Mouse (Mus musculus) thymus, adult 2 months (tissue): ENCODE results near the gene Gm20683. TPM values are rescaled to one million over a fixed set of nuclear protein-coding genes. Genes with fewer than 3 reads are reported as not detected.

Experiments used
- DNase-seq: peaks from one replicate; pipeline ENCODE4 v3.0.0; 2021
- H3K27ac ChIP-seq: fragments of 200-500 bp; 2 replicates; pipeline ENCODE4 v1.5.1; 2012; ENCODE audit warnings: low read length, control low read depth; ENCODE audit not compliant: control insufficient read depth, insufficient read depth
- H3K27me3 ChIP-seq: fragments of 200-500 bp; 2 replicates; pipeline ENCODE4 v1.6.1; 2012; ENCODE audit warnings: mild to moderate bottlenecking, low read length, moderate library complexity, mixed read lengths; ENCODE audit not compliant: control insufficient read depth, insufficient read depth
- H3K36me3 ChIP-seq: fragments of 200-500 bp; 2 replicates; pipeline ENCODE4 v1.6.1; 2012; ENCODE audit warnings: mild to moderate bottlenecking, low read length, moderate library complexity; ENCODE audit not compliant: control insufficient read depth, insufficient read depth
- H3K4me1 ChIP-seq: fragments of 200-500 bp; replicated peaks from 2 replicates; pipeline ENCODE4 v1.6.1; 2012; ENCODE audit warnings: low read length; ENCODE audit not compliant: control insufficient read depth, insufficient read depth
- H3K4me3 ChIP-seq: fragments of 200-500 bp; 2 replicates; pipeline ENCODE4 v1.5.1; 2012; ENCODE audit warnings: mild to moderate bottlenecking, low read length, control low read depth, moderate library complexity; ENCODE audit not compliant: control insufficient read depth, insufficient read depth
- CTCF ChIP-seq: fragments of 200-500 bp; IDR thresholded peaks from 2 replicates; pipeline ENCODE4 v1.5.1; 2012; ENCODE audit warnings: mild to moderate bottlenecking, control low read depth, low read length, moderate library complexity, borderline replicate concordance; ENCODE audit not compliant: control insufficient read depth, poor library complexity, insufficient read depth; ENCODE audit errors: extremely low read depth
- POLR2A ChIP-seq: fragments of 200-500 bp; IDR thresholded peaks from 2 replicates; pipeline ENCODE4 v1.6.1; 2012; ENCODE audit warnings: mild to moderate bottlenecking, low read length, control low read depth, moderate library complexity; ENCODE audit not compliant: control insufficient read depth, poor library complexity, insufficient read depth; ENCODE audit errors: extremely low read depth
- WGBS: fragments of 180-500 bp; shearing (Covaris S2); methylation state at CpG from one replicate; pipeline ENCODE4 v1.1.7; 2018; 5-methylcytosine and 5-hydroxymethylcytosine counted together
- polyA plus RNA-seq: library from polyadenylated mRNA; depleted of rRNA; stranded (reverse); fragments of >200 nt; gene quantifications from 2 replicates; pipeline ENCODE4 v1.2.3, GENCODE M21; 2012

Gene Gm20683
- polyA plus RNA-seq, 1 experiment, result 126 TPM

DNA sequence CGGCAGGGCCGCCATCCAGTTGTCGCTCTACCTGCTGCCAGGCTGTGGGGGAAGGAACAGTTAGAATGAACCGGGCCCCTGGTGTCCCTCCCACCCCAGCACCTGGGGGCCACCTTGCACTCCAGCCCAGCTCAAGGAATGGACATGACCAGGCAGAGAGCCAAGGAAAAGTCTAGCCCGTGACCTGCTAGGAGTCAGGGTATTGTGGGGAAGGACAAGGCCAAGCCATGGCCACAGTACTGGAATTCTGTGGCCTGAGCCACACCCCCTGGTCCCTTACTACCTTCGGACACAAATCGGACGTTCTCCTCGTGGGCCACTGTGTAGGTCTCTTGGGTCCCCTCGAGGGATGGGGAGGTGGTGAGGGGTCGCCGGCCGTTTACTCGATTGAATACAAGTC, 22.7 kb upstream of the Gm20683 start:
- peaks cover 27% of the 10 kb centered on the region for H3K4me1 ChIP-seq
- no peak overlapping the region for H3K27ac ChIP-seq
- H3K36me3 ChIP-seq, result no peaks in the 10 kb centered on the region
- TF ChIP-seq CTCF (no peak), POLR2A (no peak)
- WGBS, result 96% methylated on average over 14 of the region's 14 CpGs
- no peak for DNase-seq
- no peak overlapping the region for H3K4me3 ChIP-seq
- no peaks in the 10 kb centered on the region for H3K27me3 ChIP-seq

DNA sequence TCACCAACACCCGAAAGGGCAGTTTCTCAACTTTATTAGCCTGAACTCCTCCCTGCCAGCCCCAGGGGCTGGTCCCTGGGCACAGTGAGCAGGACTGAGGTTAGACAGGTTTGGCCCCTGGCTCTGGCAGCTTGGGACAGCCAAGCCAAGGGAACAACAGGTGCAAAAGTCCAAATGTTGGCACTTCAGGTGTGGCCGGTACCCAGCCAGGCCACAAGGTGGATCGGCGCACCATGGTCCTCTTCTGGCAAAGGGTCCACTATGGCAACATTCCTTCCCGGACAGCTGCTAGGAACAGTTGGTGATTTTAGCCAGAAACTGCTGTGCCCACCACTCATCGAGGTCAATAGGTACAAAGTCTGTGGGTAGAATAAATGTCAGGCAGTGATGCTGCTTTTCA, 22.1 kb upstream of the Gm20683 start:
- Histone ChIP-seq H3K36me3 (no peaks in the 10 kb centered on the region), H3K4me3 (no peak overlapping the region), H3K27ac (no peak overlapping the region), H3K4me1 (peaks cover 25% of the 10 kb centered on the region), H3K27me3 (no peaks in the 10 kb centered on the region)
- TF ChIP-seq CTCF (no peak), POLR2A (no peak)
- no peak for DNase-seq
- 97% methylated on average over 6 of the region's 6 CpGs for WGBS

DNA sequence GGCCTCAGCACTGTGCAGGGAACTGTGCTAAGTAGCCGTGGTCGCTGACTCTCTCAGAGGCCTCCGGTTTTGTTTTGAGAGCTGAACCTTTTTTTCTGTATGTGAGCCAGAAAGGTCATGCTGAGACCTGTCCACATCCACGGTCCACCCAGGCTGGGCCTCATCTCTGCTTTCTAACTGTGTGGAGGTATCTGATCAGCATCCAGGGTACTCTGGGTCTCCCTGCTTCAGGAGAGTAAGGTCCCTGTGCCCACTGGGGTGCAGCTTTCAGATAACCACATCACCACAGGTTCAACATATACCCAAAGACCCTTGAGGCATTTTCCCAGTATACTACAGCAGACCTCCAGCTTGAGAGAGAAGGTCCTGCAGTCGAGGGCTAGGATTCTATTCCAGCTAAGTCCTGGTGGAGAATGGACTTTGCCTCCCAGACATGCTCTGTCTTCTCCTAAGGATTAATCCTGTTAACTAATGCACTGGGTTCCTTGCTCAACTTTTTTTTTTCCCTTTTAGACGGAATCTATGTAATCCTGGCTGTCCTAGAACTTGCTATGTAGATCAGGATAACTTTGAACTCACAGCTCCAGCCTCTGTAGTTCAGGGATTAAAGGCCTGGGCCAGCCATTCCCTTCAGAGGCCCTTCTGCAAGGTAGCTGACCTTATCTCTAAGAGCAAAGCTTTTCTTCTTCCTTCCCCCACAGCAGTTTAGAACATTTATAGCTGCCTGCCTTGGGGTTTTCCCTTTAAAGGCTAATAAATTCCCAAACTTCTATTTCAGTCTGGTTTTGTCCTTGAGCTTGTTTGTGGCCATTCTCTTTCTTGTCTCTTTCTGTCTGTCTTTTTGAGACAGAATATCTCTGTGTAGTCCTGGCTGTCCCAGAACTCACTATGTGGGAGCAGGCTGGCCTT, 20.4 kb upstream of the Gm20683 start:
- peak overlapping the region; percentile 55 for H3K4me3 ChIP-seq
- no peak for DNase-seq
- H3K4me1 ChIP-seq, result peaks cover 15% of the 10 kb centered on the region
- TF ChIP-seq CTCF, result no peak
- TF ChIP-seq POLR2A, result no peak
- H3K27me3 ChIP-seq, result no peaks in the 10 kb centered on the region
- WGBS, result 18% methylated on average over 6 of the region's 6 CpGs
- no peaks in the 10 kb centered on the region for H3K36me3 ChIP-seq
- H3K27ac ChIP-seq, result peak overlapping the region; percentile 45

DNA sequence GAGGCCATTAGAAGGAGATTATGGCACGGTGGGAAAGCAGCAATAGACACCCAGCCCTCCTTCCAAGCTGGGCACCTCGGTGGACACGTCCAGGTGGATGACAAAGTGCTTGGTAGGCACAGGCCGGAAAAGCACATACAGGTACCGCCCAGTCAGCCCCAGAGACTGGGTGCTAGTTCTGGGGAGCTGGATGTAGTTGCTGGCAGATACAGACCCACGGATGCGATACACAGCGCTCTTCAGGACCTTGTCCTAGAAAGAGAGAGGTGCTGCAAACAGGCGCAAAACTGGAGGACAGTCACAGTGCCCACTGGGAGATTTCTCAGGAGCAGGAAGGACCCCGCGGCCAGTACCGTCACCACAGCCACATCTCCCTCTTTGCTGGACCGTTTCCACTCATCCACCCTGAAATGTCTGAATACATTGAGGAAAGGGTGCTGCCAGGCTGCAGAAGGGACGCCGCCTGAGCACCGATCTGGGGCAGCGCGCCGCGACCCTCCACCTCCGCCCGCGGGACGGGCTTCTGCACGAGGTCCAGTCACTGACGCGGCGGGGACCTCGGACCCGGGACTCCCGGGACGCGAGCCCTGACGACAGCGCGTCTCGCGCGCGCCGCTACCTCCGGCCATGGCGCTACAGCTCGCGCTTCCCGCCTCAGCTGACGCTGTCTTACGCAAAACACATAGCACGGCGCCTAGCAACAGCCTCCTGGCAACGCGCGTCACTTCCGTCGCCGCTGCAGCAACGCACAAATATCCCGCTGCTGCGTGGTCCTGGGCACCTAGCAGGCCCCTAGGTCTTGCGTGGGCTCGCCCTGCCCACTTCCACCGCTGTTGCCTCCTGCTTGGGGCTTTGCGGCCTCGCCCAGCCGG, 19.5 kb upstream of the Gm20683 start, which contains the start of gene Wdr90:
Gene Wdr90 (minus strand): TSS at position 670 of the 872 bp plus-strand sequence.
- WGBS, result 4% methylated on average over 65 of the region's 65 CpGs
- H3K4me1 ChIP-seq, result peaks cover 15% of the 10 kb centered on the region
- peak within 1 kb of the TSS; percentile 45 for H3K27ac ChIP-seq
- no peaks in the 10 kb centered on the region for H3K36me3 ChIP-seq
- H3K4me3 ChIP-seq, result peak within 1 kb of the TSS; percentile 55
- no peaks in the 10 kb centered on the region for H3K27me3 ChIP-seq
- TF ChIP-seq POLR2A (peak; percentile 78), CTCF (peak; percentile 65; the same call in 1 of the 2 replicates)
- DNase-seq, result peak; percentile 90

DNA sequence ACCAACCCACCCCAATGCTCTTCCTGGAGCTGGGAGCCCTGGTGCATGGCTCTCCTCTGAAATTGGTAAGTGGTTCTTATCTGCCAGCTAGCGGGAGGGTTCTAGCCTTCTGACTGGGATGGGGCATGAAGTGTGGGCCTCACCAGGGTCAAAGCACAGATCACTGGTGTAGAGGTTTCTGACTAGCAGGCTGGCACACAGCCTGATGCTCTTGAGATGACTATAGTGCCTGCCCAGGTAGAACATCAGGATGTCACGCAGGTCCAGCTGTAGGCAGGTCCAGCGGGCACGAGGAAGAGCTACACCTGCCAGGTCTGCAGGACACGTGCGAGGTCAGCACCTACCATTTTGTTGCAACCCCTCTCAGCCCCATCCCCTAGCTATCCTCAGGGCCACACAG, 18.7 kb upstream of the Gm20683 start:
- H3K4me3 ChIP-seq, result no peak overlapping the region
- TF ChIP-seq CTCF (no peak), POLR2A (no peak)
- WGBS, result 97% methylated on average over 6 of the region's 6 CpGs

DNA sequence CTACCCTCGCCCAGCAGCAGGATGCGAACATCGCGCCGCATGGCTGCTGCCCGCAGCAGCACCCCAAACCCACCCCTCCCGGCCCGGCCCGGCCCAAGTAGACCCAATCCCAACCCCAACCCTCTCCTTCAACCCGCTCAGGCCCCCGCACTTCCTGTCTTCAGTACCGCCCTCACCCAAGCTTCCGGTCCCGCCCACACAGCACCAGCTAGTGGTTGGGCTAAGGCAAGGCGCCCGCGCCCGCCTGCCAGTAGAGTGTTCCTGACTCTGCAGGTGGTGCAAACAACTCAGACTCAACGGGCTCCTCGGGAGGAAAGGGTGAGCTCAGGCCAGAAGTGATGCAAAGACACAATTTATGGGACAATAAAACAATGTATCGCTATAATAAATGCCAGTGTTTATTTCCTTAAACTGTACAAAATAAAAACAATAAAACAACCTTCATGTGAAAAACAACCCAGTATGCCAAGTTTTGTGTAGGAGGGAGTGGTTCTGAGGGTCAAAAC, 2.9 kb upstream of the Gm20683 start, which contains the start of gene Rhot2:
Gene Rhot2 (minus strand): TSS at position 456 of the 506 bp plus-strand sequence.
- under 1% methylated on average over 21 of the region's 21 CpGs for WGBS
- no peaks in the 10 kb centered on the region for H3K27me3 ChIP-seq
- TF ChIP-seq CTCF (peak; percentile 65; the same call in 1 of the 2 replicates), POLR2A (peak; percentile 78)
- peak within 1 kb of the TSS; percentile 71 for H3K27ac ChIP-seq
- DNase-seq, result peak; percentile 97
- peaks cover 24% of the 10 kb centered on the region for H3K36me3 ChIP-seq
- H3K4me3 ChIP-seq, result peak within 1 kb of the TSS; percentile 87
- H3K4me1 ChIP-seq, result peaks cover 17% of the 10 kb centered on the region

More for the DNA sequence above, 18.7 kb upstream of the Gm20683 start:
- H3K27me3 ChIP-seq, result no peaks in the 10 kb centered on the region
- no peak overlapping the region for H3K27ac ChIP-seq
- DNase-seq, result no peak
- peaks cover 15% of the 10 kb centered on the region for H3K4me1 ChIP-seq
- no peaks in the 10 kb centered on the region for H3K36me3 ChIP-seq
